Comparison of ENCODE assay signal across 9 mouse cellular contexts in genomic region chr10:42864696-42865095, GRCm38 (mm10). TPM values are rescaled to one million over a fixed set of nuclear protein-coding genes. Genes with fewer than 3 reads are reported as not detected.
DNase-seq lines count a peak whose midpoint lies in the region; ATAC-seq and TF ChIP-seq lines count a peak whose summit lies in the region.
"Had no signal": no experiment of that assay in that cellular context is flagged by ENCODE, and none has a peak within 500 bp of the region (broad histone marks: within the 10 kb centered on the region; RNA-seq: fewer than 3 reads in every experiment).

No protein-coding gene starts in this region.

- intact Hi-C loops in gastrocnemius, adult 2 months (cut with DNase I): no loop called here

- no peaks in the 10 kb centered on the region for H3K27me3 ChIP-seq in hindbrain, embryonic 16.5 days (replicated peaks; ENCODE audit: control insufficient read depth, insufficient read depth, low read length)
- no peaks in the 10 kb centered on the region for H3K27me3 ChIP-seq in stomach, postnatal 0 days (ENCODE audit: control insufficient read depth, insufficient read depth, low read length)
- H3K27me3 ChIP-seq in liver, postnatal 0 days (ENCODE audit: insufficient read depth, low read length): no peaks in the 10 kb centered on the region

- no peak for ATAC-seq in hindbrain, embryonic 16.5 days
- ATAC-seq in stomach, postnatal 0 days (ENCODE audit: low FRiP score, low TSS enrichment): no peak
- no peak for ATAC-seq in liver, postnatal 0 days
- ATAC-seq: CD4-positive, CD25-positive, alpha-beta regulatory T cell, adult 4 months had no signal

- H3K4me1 ChIP-seq in hindbrain, embryonic 16.5 days (ENCODE audit: control insufficient read depth, insufficient read depth, low read depth, low read length): peaks cover 17% of the 10 kb centered on the region
- H3K4me1 ChIP-seq in stomach, postnatal 0 days (replicated peaks; ENCODE audit: control insufficient read depth, insufficient read depth): 0 out of 2 replicates have a peak, but pooled peaks cover 2% of the 10 kb centered on the region
- 0 out of 2 replicates have a peak, but pooled peaks cover 3% of the 10 kb centered on the region for H3K4me1 ChIP-seq in liver, postnatal 0 days (ENCODE audit: insufficient read depth)

- H3K9ac ChIP-seq in hindbrain, embryonic 16.5 days (ENCODE audit: low read depth, low read length): no peak overlapping the region
- H3K9ac ChIP-seq in stomach, postnatal 0 days (ENCODE audit: low read length): no peak overlapping the region
- no peak overlapping the region for H3K9ac ChIP-seq in liver, postnatal 0 days (replicated peaks)

- peak overlapping the region; percentile 86 for H3K27ac ChIP-seq in gastrocnemius, adult 2 months
- peak overlapping the region; percentile 57; the same call in 1 of the 2 replicates for H3K27ac ChIP-seq in hindbrain, embryonic 16.5 days (ENCODE audit: low read depth, low read length)
- peak overlapping the region; percentile 30; the same call in 1 of the 2 replicates for H3K27ac ChIP-seq in stomach, postnatal 0 days (replicated peaks)
- no peak overlapping the region for H3K27ac ChIP-seq in liver, postnatal 0 days (ENCODE audit: low read depth)

- WGBS in hindbrain, embryonic 16.5 days: 47% methylated on average over 5 of the region's 5 CpGs
- 41% methylated on average over 5 of the region's 5 CpGs for WGBS in stomach, postnatal 0 days
- WGBS in liver, postnatal 0 days (ENCODE audit: insufficient replicate concordance): 63% methylated on average over 5 of the region's 5 CpGs

- H3K36me3 ChIP-seq in hindbrain, embryonic 16.5 days (ENCODE audit: control insufficient read depth, insufficient read depth, low read length): no peaks in the 10 kb centered on the region
- H3K36me3 ChIP-seq in stomach, postnatal 0 days (ENCODE audit: control insufficient read depth, insufficient read depth, low read length): no peaks in the 10 kb centered on the region
- H3K36me3 ChIP-seq in liver, postnatal 0 days (replicated peaks; ENCODE audit: insufficient read depth, low read length): no peaks in the 10 kb centered on the region

- no peak for TF ChIP-seq EP300 in stomach, postnatal 0 days (optimal IDR thresholded peaks at IDR 0.05)
- TF ChIP-seq EP300 in liver, postnatal 0 days (IDR thresholded peaks at IDR 0.05; ENCODE audit: low read depth): no peak

- TF ChIP-seq CTCF in gastrocnemius, adult 2 months (IDR thresholded peaks at IDR 0.05): no peak
- no peak for TF ChIP-seq CTCF in stomach, postnatal 0 days (IDR thresholded peaks at IDR 0.05; ENCODE audit: low read depth)
- no peak for TF ChIP-seq CTCF in liver, postnatal 0 days (IDR thresholded peaks at IDR 0.05; ENCODE audit: low read depth)

- H3K4me3 ChIP-seq in gastrocnemius, adult 2 months: peak overlapping the region; percentile 68
- no peak overlapping the region for H3K4me3 ChIP-seq in hindbrain, embryonic 16.5 days (ENCODE audit: low read length)
- H3K4me3 ChIP-seq in stomach, postnatal 0 days (ENCODE audit: low read depth, low read length): no peak overlapping the region
- no peak overlapping the region for H3K4me3 ChIP-seq in liver, postnatal 0 days (ENCODE audit: low read depth, low read length)

- H3K9me3 ChIP-seq in hindbrain, embryonic 16.5 days (ENCODE audit: control insufficient read depth, low read length): no peaks in the 10 kb centered on the region
- H3K9me3 ChIP-seq in stomach, postnatal 0 days (ENCODE audit: control insufficient read depth, low read length): no peaks in the 10 kb centered on the region
- H3K9me3 ChIP-seq in liver, postnatal 0 days (ENCODE audit: low read length): no peaks in the 10 kb centered on the region

- H3K4me2 ChIP-seq in hindbrain, embryonic 16.5 days (ENCODE audit: low read length): peak overlapping the region; percentile 68
- peak overlapping the region; percentile 68; the same call in 1 of the 2 replicates for H3K4me2 ChIP-seq in stomach, postnatal 0 days (replicated peaks; ENCODE audit: low read depth)
- no peak overlapping the region for H3K4me2 ChIP-seq in liver, postnatal 0 days (ENCODE audit: low read depth, low read length)

- peak; percentile 40 for DNase-seq in gastrocnemius, adult 2 months
- DNase-seq in gastrocnemius, adult 8-10 months (ENCODE audit: low spot score in 2 of 2): no peak
- peak; percentile 19 for DNase-seq in urinary bladder, postnatal 14 days (ENCODE audit: low spot score)
- no peak for DNase-seq in urinary bladder, postnatal 25 days (ENCODE audit: low spot score)
- DNase-seq in stomach, postnatal 0 days (ENCODE audit: low spot score): no peak
- no peak for DNase-seq in liver, postnatal 0 days
- DNase-seq in thymus, postnatal 10 days (ENCODE audit: low spot score in 2 of 2): no peak

RNA-seq across cellular contexts. Expression of gene Scml4, which starts 4.5 kb away (rescaled TPM):
- total RNA-seq in gastrocnemius, adult 2 months (2021): under 1 TPM; 0.46 to 0.59 TPM
- total RNA-seq in gastrocnemius, adult 8-10 months (2022): under 1 TPM; 0.27 to 0.54 (median 0.41) TPM
- 9.1 and 11.6 TPM in 2 replicates for polyA plus RNA-seq in hindbrain, embryonic 16.5 days (2015; fragmentation: Nextera tagmentation; extraction: Ambion mirVana)
- polyA plus RNA-seq in stomach, postnatal 0 days (2015; fragmentation: Nextera tagmentation; extraction: Ambion mirVana): 5.1 and 5.4 TPM in 2 replicates
- 0.43 and 0.49 TPM in 2 replicates for polyA plus RNA-seq in liver, postnatal 0 days (2015; fragmentation: Nextera tagmentation; extraction: Ambion mirVana)

Comparison
In these comparisons a context has a peak if more than half of its experiments do, and no peak if none do; other contexts are left out.
1. DNase-seq: peak in gastrocnemius, adult 2 months (single experiment) and urinary bladder, postnatal 14 days (single experiment); none in gastrocnemius, adult 8-10 months (0 of 2), urinary bladder, postnatal 25 days (single experiment), stomach, postnatal 0 days (single experiment), liver, postnatal 0 days (single experiment) and thymus, postnatal 10 days (0 of 2).